Mouse (Mus musculus): ENCODE data around the gene Flot1. TPM values are rescaled to one million over a fixed set of nuclear protein-coding genes. Genes with fewer than 3 reads are reported as not detected.

Gene Flot1
- total RNA-seq, 2 experiments from 2014 or later = 62.9 to 71.2 TPM

DNA sequence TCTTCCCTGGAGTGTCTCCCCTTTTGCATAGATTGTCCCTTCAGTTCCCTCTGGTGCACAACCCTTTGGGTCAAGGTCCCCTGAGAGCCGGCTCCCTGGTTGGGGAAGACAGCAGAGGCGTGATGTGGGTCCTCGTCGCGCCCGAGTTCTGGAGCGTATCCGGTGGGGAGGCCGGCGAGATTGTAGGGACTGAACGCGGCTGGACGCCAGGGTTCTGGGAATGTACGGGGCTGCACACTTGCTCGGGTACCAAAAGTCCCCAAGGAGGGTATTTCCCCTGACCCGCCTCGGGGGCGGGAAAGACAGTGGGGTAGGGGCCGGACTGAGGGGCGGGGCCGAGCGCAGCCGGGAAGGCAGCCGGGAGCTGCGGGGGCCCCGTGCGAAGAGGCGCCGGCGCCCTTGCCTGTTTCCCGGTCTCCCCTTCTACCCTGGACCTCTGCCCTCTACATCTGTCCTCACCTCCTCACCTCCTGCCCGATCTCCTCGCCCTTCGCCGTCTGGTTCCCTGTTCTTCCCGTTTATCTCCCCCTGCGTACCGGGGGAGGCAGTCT lies 43.3 kb downstream of the Flot1 start:
- peak; percentile 77 for DNase-seq (ENCODE audit: low spot score in 2 of 2)

DNA sequence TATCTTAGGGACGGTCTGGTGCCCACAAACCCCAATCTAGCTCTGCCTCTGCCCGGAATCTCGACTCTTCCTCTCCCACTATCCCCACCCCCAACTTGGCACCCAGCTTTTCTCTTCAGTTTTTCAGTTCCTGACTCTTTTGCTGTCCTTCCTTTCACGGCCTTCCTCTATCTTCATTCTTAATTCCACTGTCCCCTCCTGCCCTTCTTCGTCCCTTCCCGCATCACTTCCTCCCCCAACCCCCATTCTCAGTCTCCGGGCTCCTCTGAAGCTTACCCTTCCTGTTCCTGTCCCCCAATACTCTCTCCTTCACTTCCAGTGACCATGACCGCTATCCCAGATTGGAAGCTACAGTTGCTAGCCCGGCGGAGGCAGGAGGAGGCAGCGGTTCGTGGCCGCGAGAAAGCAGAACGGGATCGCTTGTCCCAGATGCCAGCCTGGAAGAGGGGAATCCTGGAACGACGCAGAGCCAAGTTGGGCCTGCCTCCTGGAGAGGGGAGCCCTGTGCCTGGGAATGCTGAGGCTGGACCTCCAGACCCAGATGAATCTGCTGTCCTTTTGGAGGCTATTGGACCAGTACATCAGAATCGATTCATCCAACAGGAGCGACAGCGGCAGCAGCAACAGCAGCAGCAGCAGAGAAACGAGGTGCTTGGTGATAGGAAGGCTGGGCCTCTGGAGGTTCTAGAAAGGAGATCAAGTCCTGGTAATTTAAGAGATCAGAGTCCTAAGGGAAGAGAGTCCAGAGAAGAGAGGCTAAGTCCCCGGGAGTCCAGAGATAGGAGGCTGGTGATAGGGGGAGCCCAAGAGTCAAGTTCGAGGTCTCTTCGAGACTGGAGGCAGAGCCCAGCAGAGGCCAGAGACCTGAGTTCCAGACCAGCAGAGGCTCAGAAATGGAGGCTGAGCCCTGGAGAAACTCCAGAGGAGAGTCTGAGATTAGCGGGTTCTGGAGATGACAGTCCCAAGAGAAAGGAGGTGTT lies 44.2 kb downstream of the Flot1 start:
- peak; percentile 52 to 54 for DNase-seq (ENCODE audit: low spot score in 2 of 2)

DNA sequence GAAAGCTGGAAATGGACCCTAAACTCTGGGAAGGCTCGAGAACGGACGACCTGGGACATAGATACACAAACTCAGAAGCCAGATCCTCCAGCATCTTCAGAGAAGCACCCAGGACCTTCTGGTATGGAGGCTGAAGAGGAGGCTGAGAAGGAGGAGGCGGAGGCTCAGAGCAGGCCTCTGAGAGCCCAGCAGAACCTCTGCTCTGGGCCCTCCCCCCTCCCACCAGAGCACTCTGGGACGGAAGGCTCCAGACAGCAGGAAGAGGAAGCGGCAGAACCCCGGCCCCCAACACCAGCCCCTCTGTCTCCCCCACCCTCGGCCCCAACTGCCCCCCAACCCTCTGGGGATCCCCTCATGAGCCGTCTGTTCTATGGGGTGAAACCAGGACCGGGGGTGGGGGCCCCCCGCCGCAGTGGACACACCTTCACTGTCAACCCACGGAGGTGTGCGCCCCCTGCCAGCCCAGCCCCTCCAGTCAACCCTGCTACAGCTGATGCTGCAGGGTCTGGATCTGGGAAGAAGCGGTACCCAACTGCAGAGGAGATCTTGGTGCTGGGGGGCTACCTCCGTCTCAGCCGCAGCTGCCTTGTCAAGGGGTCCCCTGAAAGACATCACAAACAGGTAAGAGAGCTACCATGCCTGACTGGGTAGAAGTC lies 45.3 kb downstream of the Flot1 start:
- peak in 1 of 2 experiments; percentile 40 for DNase-seq (ENCODE audit: low spot score in 2 of 2)

- DNase-seq (ENCODE audit: low spot score in 2 of 2) = peak in 1 of 2 experiments; percentile 13
These were observed 45.9 kb downstream of the Flot1 start for GRCm38 (mm10) chr17:35868961-35869345.

- peak; percentile 45 to 55 for DNase-seq (ENCODE audit: low spot score in 2 of 2)
These were observed 46.5 kb downstream of the Flot1 start for GRCm38 (mm10) chr17:35869346-35870067.

GRCm38 (mm10) chr17:35870151-35870883 lies 47.3 kb downstream of the Flot1 start:
- DNase-seq (ENCODE audit: low spot score in 2 of 2) = peak; percentile 65

DNA sequence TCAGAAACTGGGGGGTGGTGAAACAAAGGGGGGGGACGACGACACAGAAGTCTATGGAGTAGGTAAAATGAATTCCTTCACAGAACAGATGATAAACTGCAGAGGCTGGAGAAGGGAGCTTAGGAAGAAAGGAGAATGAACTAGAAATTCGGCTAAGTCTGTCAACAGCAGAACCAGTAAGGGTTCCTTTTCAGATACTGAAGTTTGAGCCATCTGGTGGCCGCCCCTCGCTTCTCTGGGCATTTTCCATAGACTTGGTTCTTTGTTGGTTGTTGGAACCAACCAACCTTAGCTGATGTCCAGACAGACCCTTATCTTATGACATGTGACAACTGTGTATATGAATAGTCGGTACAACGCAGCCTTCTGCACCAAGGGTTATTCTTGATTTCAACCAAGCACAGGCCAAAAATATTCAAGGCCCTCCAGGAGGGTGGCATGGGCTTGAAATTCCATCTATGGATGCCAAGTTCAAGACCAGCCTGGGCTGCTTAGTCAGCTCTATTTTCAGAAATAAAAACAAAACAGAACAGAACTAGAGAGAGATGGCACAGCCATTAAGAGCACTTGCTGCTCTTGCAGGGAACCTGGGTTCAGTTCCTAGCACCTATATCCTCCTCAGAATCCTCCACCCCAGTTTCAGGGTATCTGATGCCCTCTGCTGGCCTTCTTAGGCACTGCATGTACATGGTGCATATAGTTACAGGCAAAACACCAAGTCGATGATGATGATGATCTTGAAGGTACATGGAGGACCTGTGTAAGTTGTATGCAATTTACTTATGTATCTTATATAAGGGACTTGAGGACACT lies 48.1 kb downstream of the Flot1 start:
- DNase-seq (ENCODE audit: low spot score in 2 of 2) = peak; percentile 24 to 51

DNA sequence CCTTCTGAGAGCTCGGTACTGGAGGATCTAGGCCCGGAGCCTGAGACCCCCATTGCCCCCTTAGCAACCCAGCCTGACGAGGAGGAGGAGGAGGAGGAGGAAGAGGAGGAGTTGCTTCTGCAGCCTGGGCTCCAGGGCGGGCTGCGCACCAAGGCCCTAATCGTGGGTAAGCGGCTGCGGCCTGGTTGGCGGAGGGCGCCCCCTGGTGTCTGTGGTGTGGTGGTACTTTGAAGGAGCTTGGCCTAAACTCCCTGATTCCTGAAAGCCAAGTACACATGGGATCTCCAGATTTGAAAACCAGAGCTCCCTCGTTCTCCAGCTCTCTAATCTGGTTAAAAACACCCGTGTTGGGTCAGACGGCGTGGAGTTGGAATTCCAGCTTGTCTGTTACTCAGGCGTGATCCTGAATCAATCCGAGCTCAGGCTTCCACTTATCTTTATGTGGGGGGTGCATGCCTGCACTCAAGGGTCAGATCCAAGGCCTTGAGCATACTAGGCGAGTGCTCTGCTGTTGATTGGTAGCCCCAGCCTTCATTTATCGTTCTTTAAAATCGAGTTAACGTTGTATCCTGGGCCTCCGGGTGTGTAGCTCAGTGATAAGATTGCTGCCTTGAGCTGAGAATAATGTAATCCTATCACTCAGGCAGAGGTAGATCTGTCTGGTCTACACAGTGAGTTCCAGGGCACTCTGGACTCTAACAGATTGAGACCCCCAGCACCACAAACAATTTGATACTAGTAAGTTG lies 50.9 kb downstream of the Flot1 start:
- peak; percentile 95 to 98 for DNase-seq (ENCODE audit: low spot score in 2 of 2)

- no peak for DNase-seq (ENCODE audit: low spot score in 2 of 2)
These were observed 51.7 kb downstream of the Flot1 start for GRCm38 (mm10) chr17:35874721-35875120.

- DNase-seq (ENCODE audit: low spot score in 2 of 2) = peak; percentile 91 to 96
These were observed 56.4 kb downstream of the Flot1 start, which contains the start of gene Dhx16 for GRCm38 (mm10) chr17:35879245-35880057. Gene Dhx16 (plus strand): TSS chr17:35879819.

Small RNA genes lying within 50 kb of the gene (microRNA-seq; reads per million reads assigned to microRNA genes)
- 0 to 1.2 reads per million in 2 experiments for gene Gm28033 (ENCODE audit: borderline number of aligned reads in 2 of 2)

Other genes starting within 250 kb of the Flot1 start
- gene Sfta2, start 221.7 kb upstream of the Flot1 start, total RNA-seq (2021) = not detected
- not detected for gene Gm9573, start 196.6 kb upstream of the Flot1 start, total RNA-seq (2021)
- not detected for gene Mucl3, start 179.5 kb upstream of the Flot1 start, total RNA-seq (2021)
- 10 to 100 TPM; 37.2 to 38.7 TPM for gene Vars2, start 155.6 kb upstream of the Flot1 start, total RNA-seq (2021)
- 10 to 100 TPM; 20.2 to 20.8 TPM for gene Gtf2h4, start 149.5 kb upstream of the Flot1 start, total RNA-seq (2021)
- 10 to 100 TPM; 33.5 to 44.1 TPM for gene Ddr1, start 118.6 kb upstream of the Flot1 start, total RNA-seq (2021)
- 10 to 100 TPM in 1 of 2 experiments, 1 to 10 TPM in 1; 7.9 to 19.0 TPM for gene Ier3, start 1.5 kb upstream of the Flot1 start, total RNA-seq (2021)
- 100 to 1,000 TPM; 134 to 185 TPM for gene Tubb5, start 15.1 kb downstream of the Flot1 start, total RNA-seq (2021)
- 10 to 100 TPM; 11.5 to 16.7 TPM for gene Mdc1, start 18.3 kb downstream of the Flot1 start, total RNA-seq (2021)
- 1 to 10 TPM; 2.3 TPM for gene Nrm, start 38.1 kb downstream of the Flot1 start, total RNA-seq (2021)
- 10 to 100 TPM; 35.3 to 41.0 TPM for gene Ppp1r18, start 42.4 kb downstream of the Flot1 start, total RNA-seq (2021)
- gene Dhx16, start 56.6 kb downstream of the Flot1 start, total RNA-seq (2021) = 10 to 100 TPM; 43.3 to 48.3 TPM
- 10 to 100 TPM; 49.5 to 53.8 TPM for gene 2310061I04Rik, start 74.2 kb downstream of the Flot1 start, total RNA-seq (2021)
- gene Atat1, start 86.8 kb downstream of the Flot1 start, total RNA-seq (2021) = 10 to 100 TPM; 43.9 to 44.5 TPM
- 100 to 1,000 TPM in 1 of 2 experiments, 10 to 100 TPM in 1; 93.5 to 102 TPM for gene Mrps18b, start 93.2 kb downstream of the Flot1 start, total RNA-seq (2021)
- 10 to 100 TPM; 63.7 to 98.8 TPM for gene Ppp1r10, start 93.2 kb downstream of the Flot1 start, total RNA-seq (2021)
- 10 to 100 TPM; 80.0 to 95.8 TPM for gene Abcf1, start 146.5 kb downstream of the Flot1 start, total RNA-seq (2021)
- gene Gnl1, start 156.6 kb downstream of the Flot1 start, total RNA-seq (2021) = 10 to 100 TPM; 47.9 to 55.9 TPM
- gene Prr3, start 157.0 kb downstream of the Flot1 start, total RNA-seq (2021) = 10 to 100 TPM; 17.5 to 22.8 TPM
- 1 to 10 TPM; 7.5 to 8.1 TPM for gene H2-T24, start 197.3 kb downstream of the Flot1 start, total RNA-seq (2021)
- gene H2-T23, start 209.6 kb downstream of the Flot1 start, total RNA-seq (2021) = 100 to 1,000 TPM in 1 of 2 experiments, 10 to 100 TPM in 1; 68.0 to 139 TPM
- gene H2-T22, start 219.5 kb downstream of the Flot1 start, total RNA-seq (2021) = 10 to 100 TPM; 33.0 to 61.5 TPM
- gene Gm6034, start 219.7 kb downstream of the Flot1 start, total RNA-seq (2021) = not detected
- 10 to 100 TPM in 1 of 2 experiments, 1 to 10 TPM in 1; 7.0 to 18.8 TPM for gene Gm11127, start 235.1 kb downstream of the Flot1 start, total RNA-seq (2021)

Data from adrenal gland, adult 18-20 months (tissue).